Mouse (Mus musculus): ENCODE measurements around the gene Ankrd65. TPM values are rescaled to one million over a fixed set of nuclear protein-coding genes. Genes with fewer than 3 reads are reported as not detected.

The Ankrd65 gene
- polyA plus RNA-seq, 1 experiment from 2014 or later = not detected

GRCm38 (mm10) chr4:155831205-155831766, 41.0 kb downstream of the Ankrd65 start, which contains the start of gene Aurkaip1:
Aurkaip1 (plus strand) TSS chr4:155831272.
- H3K9me3 ChIP-seq (replicated peaks) = no peaks in the 10 kb centered on the region
- H3K4me1 ChIP-seq = peaks cover 25% of the 10 kb centered on the region

GRCm38 (mm10) chr4:155831831-155832230, 41.6 kb downstream of the Ankrd65 start:
- ATAC-seq = no peak
- peak overlapping the region; percentile 99 for H3K4me2 ChIP-seq
- WGBS = 1% methylated on average over 25 of the region's 25 CpGs
- H3K27ac ChIP-seq = peak overlapping the region; percentile 89
- H3K36me3 ChIP-seq (ENCODE audit: poor library complexity, severe bottlenecking) = peaks cover 32% of the 10 kb centered on the region
- H3K9me3 ChIP-seq (replicated peaks) = no peaks in the 10 kb centered on the region
- H3K4me3 ChIP-seq = peak overlapping the region; percentile 91
- H3K27me3 ChIP-seq = no peaks in the 10 kb centered on the region
- H3K4me1 ChIP-seq = peaks cover 25% of the 10 kb centered on the region
- peak overlapping the region; percentile 93 for H3K9ac ChIP-seq

More at GRCm38 (mm10) chr4:155831205-155831766, 41.0 kb downstream of the Ankrd65 start, which contains the start of gene Aurkaip1:
- peak within 1 kb of the TSS; percentile 99 for H3K4me2 ChIP-seq
- H3K9ac ChIP-seq = peak within 1 kb of the TSS; percentile 93
- no peaks in the 10 kb centered on the region for H3K27me3 ChIP-seq
- WGBS = under 1% methylated on average over 49 of the region's 49 CpGs
- ATAC-seq = peak; percentile 95
- peaks cover 37% of the 10 kb centered on the region for H3K36me3 ChIP-seq (ENCODE audit: poor library complexity, severe bottlenecking)
- H3K27ac ChIP-seq = peak within 1 kb of the TSS; percentile 89
- H3K4me3 ChIP-seq = peak within 1 kb of the TSS; percentile 91

GRCm38 (mm10) chr4:155832321-155832720, 42.1 kb downstream of the Ankrd65 start:
- Histone ChIP-seq H3K4me3 (peak overlapping the region; percentile 91), H3K4me2 (peak overlapping the region; percentile 99), H3K27me3 (no peaks in the 10 kb centered on the region), H3K4me1 (peaks cover 25% of the 10 kb centered on the region), H3K27ac (peak overlapping the region; percentile 89; the same call in 1 of the 2 replicates), H3K9ac (peak overlapping the region; percentile 93), H3K36me3 (ENCODE audit: poor library complexity, severe bottlenecking) (peaks cover 27% of the 10 kb centered on the region), H3K9me3 (replicated peaks) (no peaks in the 10 kb centered on the region)
- no peak for ATAC-seq
- 54% methylated on average over 10 of the region's 10 CpGs for WGBS

GRCm38 (mm10) chr4:155833234-155833633, 43.0 kb downstream of the Ankrd65 start:
- Histone ChIP-seq H3K4me1 (peaks cover 25% of the 10 kb centered on the region), H3K4me3 (no peak overlapping the region), H3K36me3 (ENCODE audit: poor library complexity, severe bottlenecking) (peaks cover 18% of the 10 kb centered on the region), H3K27ac (no peak overlapping the region), H3K9ac (no peak overlapping the region), H3K9me3 (replicated peaks) (no peaks in the 10 kb centered on the region), H3K4me2 (peak overlapping the region; percentile 99; the same call in 1 of the 2 replicates), H3K27me3 (no peaks in the 10 kb centered on the region)
- WGBS = 87% methylated on average over 4 of the region's 4 CpGs
- no peak for ATAC-seq

GRCm38 (mm10) chr4:155833836-155834235, 43.6 kb downstream of the Ankrd65 start:
- no peak overlapping the region for H3K4me2 ChIP-seq
- H3K4me1 ChIP-seq = peaks cover 25% of the 10 kb centered on the region
- no peaks in the 10 kb centered on the region for H3K27me3 ChIP-seq
- 33% methylated on average over 2 of the region's 2 CpGs for WGBS
- ATAC-seq = no peak
- peak overlapping the region; percentile 41; the same call in 1 of the 2 replicates for H3K27ac ChIP-seq
- no peak overlapping the region for H3K4me3 ChIP-seq
- no peaks in the 10 kb centered on the region for H3K9me3 ChIP-seq (replicated peaks)
- peaks cover 15% of the 10 kb centered on the region for H3K36me3 ChIP-seq (ENCODE audit: poor library complexity, severe bottlenecking)
- no peak overlapping the region for H3K9ac ChIP-seq

- Histone ChIP-seq H3K4me3 (no peak overlapping the region), H3K9me3 (replicated peaks) (no peaks in the 10 kb centered on the region), H3K27me3 (peaks cover 15% of the 10 kb centered on the region), H3K4me1 (peaks cover 40% of the 10 kb centered on the region), H3K9ac (no peak overlapping the region), H3K36me3 (ENCODE audit: poor library complexity, severe bottlenecking) (peaks cover 10% of the 10 kb centered on the region), H3K27ac (no peak overlapping the region), H3K4me2 (no peak overlapping the region)
- no peak for ATAC-seq
- WGBS = 86% methylated on average over 11 of the region's 11 CpGs
Measured at GRCm38 (mm10) chr4:155837404-155838010, 47.3 kb downstream of the Ankrd65 start.

- Histone ChIP-seq H3K36me3 (ENCODE audit: poor library complexity, severe bottlenecking) (peaks cover under 1% of the 10 kb centered on the region; the same call in 1 of the 2 replicates), H3K9ac (no peak overlapping the region), H3K4me3 (no peak overlapping the region), H3K4me1 (peaks cover 30% of the 10 kb centered on the region), H3K27me3 (peaks cover 15% of the 10 kb centered on the region), H3K4me2 (no peak overlapping the region), H3K9me3 (replicated peaks) (no peaks in the 10 kb centered on the region), H3K27ac (no peak overlapping the region)
- 67% methylated on average over 8 of the region's 8 CpGs for WGBS
- ATAC-seq = no peak
Measured at GRCm38 (mm10) chr4:155838187-155839153, 48.2 kb downstream of the Ankrd65 start.

GRCm38 (mm10) chr4:155839483-155839910, 49.3 kb downstream of the Ankrd65 start, which contains the start of gene Mxra8:
Mxra8 (plus strand) TSS chr4:155839680.
- H3K9ac ChIP-seq = peak within 1 kb of the TSS; percentile 60
- no peaks in the 10 kb centered on the region for H3K9me3 ChIP-seq (replicated peaks)
- 3% methylated on average over 16 of the region's 16 CpGs for WGBS
- peak; percentile 72 for ATAC-seq
- peaks cover 15% of the 10 kb centered on the region for H3K27me3 ChIP-seq
- H3K36me3 ChIP-seq (ENCODE audit: poor library complexity, severe bottlenecking) = no peaks in the 10 kb centered on the region
- peak within 1 kb of the TSS; percentile 36 for H3K4me3 ChIP-seq
- H3K4me1 ChIP-seq = peaks cover 25% of the 10 kb centered on the region
- no peak within 1 kb of the TSS for H3K27ac ChIP-seq
- H3K4me2 ChIP-seq = peak within 1 kb of the TSS; percentile 62

- Histone ChIP-seq H3K4me3 (peak overlapping the region; percentile 36), H3K4me1 (peaks cover 25% of the 10 kb centered on the region), H3K4me2 (peak overlapping the region; percentile 62), H3K36me3 (ENCODE audit: poor library complexity, severe bottlenecking) (no peaks in the 10 kb centered on the region), H3K27ac (no peak overlapping the region), H3K9me3 (replicated peaks) (no peaks in the 10 kb centered on the region), H3K9ac (peak overlapping the region; percentile 60), H3K27me3 (peaks cover 15% of the 10 kb centered on the region)
- peak; percentile 25; the same call in 1 of the 2 replicates for ATAC-seq
- 12% methylated on average over 8 of the region's 8 CpGs for WGBS
Measured at GRCm38 (mm10) chr4:155840076-155841002, 50.1 kb downstream of the Ankrd65 start.

- peak overlapping the region; percentile 62 for H3K4me2 ChIP-seq
Measured at GRCm38 (mm10) chr4:155841003-155841454, 50.8 kb downstream of the Ankrd65 start.

More at GRCm38 (mm10) chr4:155841003-155841454, 50.8 kb downstream of the Ankrd65 start:
- Histone ChIP-seq H3K27me3 (peaks cover 15% of the 10 kb centered on the region), H3K4me3 (peak overlapping the region; percentile 36), H3K36me3 (ENCODE audit: poor library complexity, severe bottlenecking) (no peaks in the 10 kb centered on the region), H3K9ac (peak overlapping the region; percentile 54), H3K4me1 (peaks cover 25% of the 10 kb centered on the region), H3K9me3 (replicated peaks) (no peaks in the 10 kb centered on the region), H3K27ac (no peak overlapping the region)
- WGBS = under 1% methylated on average over 32 of the region's 32 CpGs
- ATAC-seq = peak; percentile 58
